Mouse (Mus musculus): ENCODE measurements around the gene Ptrh1.

- no peak for TF ChIP-seq CTCF (conservative IDR thresholded peaks at IDR 0.05 in 1 of 2, IDR thresholded peaks at IDR 0.05 in 1 of 2; ENCODE audit: low read depth in 2 of 2, low read length in 2 of 2)
- TF ChIP-seq EP300 (IDR thresholded peaks at IDR 0.05; ENCODE audit: low read length) = no peak
- TF ChIP-seq KAT2A (IDR thresholded peaks at IDR 0.05; ENCODE audit: insufficient replicate concordance, low read length) = no peak
- TF ChIP-seq POLR2A (IDR thresholded peaks at IDR 0.05; ENCODE audit: low read depth, low read length) = no peak
- TF ChIP-seq MXI1 (IDR thresholded peaks at IDR 0.05; ENCODE audit: low read depth, low read length) = no peak
- no peak for TF ChIP-seq ZKSCAN1 (IDR thresholded peaks at IDR 0.05; ENCODE audit: borderline replicate concordance, low read depth, low read length)
- no peak for TF ChIP-seq NRF1 (IDR thresholded peaks at IDR 0.05; ENCODE audit: low read depth, low read length)
- TF ChIP-seq USF1 (IDR thresholded peaks at IDR 0.05; ENCODE audit: low read depth, low read length) = no peak
- no peak for TF ChIP-seq TCF12 (IDR thresholded peaks at IDR 0.05; ENCODE audit: low read depth, low read length)
- no peak for TF ChIP-seq UBTF (IDR thresholded peaks at IDR 0.05; ENCODE audit: low read depth, low read length)
- no peak for TF ChIP-seq SIN3A (IDR thresholded peaks at IDR 0.05; ENCODE audit: low read length)
- TF ChIP-seq ZNF384 (IDR thresholded peaks at IDR 0.05; ENCODE audit: low read depth, low read length) = no peak
- no peak for TF ChIP-seq MAZ (IDR thresholded peaks at IDR 0.05; ENCODE audit: low read depth, low read length)
- TF ChIP-seq USF2 (conservative IDR thresholded peaks at IDR 0.05; ENCODE audit: low read depth, low read length) = no peak
These were observed 34.7 kb upstream of the Ptrh1 start, which contains the start of gene 6330409D20Rik for GRCm38 (mm10) chr2:32740916-32741272.

Measured in CH12.LX (cell line).